Mouse (Mus musculus): ENCODE measurements around the gene Lmna.

Gene Lmna

DNA sequence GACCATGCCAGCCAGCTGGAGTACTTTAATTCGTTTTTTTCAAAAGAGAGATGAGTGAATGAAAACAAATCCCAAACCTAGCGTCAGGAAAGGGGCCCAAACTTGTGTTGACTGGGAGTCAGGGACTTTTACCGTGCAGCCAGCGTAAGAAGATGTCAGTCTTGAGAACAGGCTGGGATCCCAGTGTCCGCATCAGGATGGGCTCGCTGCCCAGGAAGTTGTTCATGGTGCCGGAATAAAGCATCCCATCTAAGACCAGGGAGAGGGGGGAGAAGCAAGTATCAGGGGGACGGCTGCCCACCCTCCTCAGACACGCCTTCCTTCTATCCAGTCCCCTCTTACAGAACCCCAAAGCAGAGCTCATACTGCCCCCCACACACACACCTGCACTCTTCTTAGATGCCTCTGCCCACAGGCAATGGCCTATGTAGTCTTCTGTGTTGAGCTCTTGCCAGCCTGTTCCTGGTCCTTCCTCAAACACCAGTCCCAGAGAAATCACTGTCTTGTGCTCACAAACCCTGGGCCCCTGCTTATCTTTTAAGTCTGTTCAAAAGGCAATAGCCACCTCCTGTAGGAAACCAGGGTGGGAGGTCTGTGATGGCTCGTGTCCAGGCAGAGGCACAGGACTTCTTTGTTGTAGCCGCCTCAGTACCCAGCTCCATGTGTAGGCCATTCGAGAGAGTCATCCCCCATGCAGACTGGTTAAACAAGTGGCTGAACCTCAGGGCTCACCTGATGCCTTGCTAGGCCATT, 59.2 kb downstream of the Lmna start:
- DNase-seq (ENCODE audit: extremely low read depth, insufficient read length, low spot score), result no peak

DNA sequence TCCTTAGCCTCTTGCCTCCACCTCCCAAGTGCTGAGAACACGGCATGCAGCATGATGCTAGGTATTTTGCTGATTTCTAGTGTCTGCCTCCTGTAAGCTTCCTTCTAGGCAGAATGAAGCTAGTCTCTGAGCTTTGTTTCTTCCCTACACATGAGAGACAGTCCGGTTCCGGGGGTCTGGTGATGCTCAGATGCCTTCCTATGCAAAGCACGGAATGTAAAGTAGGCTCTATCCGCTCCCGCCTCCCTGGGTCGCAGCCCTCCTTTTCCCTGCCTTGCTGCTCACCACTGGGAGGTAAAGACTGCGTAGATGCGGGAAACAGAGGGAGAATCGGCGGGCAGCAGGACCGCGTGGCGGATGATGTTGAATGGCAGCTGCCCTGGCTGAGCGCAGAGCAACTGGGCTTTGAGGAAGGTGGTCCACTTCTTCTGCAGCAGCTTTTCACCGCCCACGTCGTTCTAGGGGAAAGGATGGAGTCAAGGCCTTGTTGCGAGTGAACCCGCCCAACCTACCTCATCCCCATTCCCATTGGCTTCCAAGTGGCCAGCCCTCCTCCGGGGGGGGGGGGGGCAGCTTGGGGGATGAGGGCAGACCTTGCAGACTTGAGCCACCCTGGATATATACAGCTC, 60.2 kb downstream of the Lmna start:
- DNase-seq (ENCODE audit: extremely low read depth, insufficient read length, low spot score), result no peak

DNA sequence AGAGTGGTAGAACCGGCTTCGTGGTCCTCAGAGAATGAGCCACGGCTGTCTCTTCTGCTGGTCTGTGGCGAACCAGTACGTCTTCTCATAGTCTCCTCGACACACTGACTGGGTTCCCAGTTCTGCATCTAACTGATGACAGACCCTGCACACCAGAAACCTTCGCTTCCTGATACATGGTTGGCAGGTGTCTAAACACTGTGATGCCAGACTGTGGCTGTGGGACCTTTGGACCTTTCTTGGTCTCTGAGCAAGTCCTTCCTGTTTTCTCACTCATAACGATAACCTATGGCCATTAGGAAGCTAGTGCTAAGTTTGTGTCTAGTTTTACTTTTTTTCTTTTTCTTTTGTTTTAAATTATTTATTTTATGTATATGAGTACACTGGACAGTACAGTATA, 61.3 kb downstream of the Lmna start:
- no peak for DNase-seq (ENCODE audit: extremely low read depth, insufficient read length, low spot score)

DNA sequence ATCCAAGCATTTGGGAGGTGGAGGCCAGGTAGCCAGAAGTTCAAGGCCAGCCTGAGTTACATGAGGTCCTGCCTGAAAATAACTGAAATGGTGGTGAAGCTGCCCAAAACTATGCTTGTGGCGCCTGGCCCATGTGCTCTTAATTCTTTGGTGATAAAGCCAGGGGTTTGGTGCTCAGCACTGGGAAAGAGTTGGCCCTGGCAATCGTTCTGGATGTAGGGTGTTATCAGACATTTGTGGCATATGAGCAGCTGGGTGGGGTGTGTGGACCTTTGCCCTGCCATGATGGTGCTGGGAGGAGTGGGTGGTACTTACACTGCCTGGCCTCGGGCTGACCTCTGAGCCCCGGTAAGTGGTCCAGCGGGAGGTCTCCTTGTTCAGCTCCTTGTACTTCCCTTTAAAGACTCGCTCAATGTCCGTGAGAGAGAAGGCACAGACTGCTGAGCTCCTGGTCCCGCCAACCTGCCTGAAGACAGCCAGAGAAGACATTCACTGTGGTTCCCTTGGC, 62.0 kb downstream of the Lmna start:
- no peak for DNase-seq (ENCODE audit: extremely low read depth, insufficient read length, low spot score)

DNA sequence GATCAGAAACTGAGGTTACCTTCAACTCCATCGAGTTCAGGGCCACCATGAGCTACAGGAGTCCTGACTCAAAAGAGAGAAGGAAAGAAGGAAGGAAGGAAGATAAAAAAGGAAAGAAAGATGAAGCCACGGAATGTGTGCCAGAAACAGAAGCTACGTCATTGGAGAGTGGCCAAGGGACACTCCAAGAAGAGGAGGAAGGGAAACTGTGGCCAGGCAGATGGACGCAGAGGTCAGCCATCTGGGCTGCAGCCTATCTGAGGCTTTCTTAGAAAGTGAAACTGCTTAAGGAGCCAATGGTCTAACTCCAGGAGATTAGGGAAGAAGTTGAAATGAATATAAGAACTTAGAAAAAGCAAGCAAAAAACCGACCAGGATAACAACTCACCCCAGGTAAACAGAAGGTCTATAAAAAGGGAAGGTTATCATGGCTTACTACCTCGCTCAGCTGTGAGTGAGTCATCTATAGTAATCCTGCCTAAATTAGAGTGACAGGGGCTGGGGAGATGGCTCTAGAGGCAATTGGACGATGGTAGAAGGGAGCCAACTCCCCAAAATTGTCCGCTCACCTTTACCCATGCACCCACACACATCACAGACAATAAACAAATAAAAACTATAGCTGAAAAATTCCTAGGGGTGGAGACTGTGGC, 63.2 kb downstream of the Lmna start:
- no peak for DNase-seq (ENCODE audit: extremely low read depth, insufficient read length, low spot score)

DNA sequence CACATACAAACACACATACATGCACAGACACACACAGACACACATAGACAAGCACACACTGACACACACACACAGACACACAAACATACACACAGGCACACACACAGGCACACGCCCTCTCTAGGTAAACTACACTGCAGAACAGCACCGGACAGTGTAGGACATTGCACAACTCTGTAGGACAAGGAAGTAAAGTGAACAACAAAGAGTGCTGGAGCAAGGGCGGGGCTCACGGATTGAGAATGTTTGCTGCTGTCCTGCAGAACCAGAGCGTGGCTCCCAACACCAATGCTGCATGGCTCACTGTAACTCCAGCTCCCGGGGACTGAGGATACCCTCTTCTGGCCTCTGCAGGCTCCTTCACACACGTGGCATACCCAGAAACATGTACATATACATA, 66.9 kb downstream of the Lmna start:
- DNase-seq (ENCODE audit: extremely low read depth, insufficient read length, low spot score), result no peak

DNA sequence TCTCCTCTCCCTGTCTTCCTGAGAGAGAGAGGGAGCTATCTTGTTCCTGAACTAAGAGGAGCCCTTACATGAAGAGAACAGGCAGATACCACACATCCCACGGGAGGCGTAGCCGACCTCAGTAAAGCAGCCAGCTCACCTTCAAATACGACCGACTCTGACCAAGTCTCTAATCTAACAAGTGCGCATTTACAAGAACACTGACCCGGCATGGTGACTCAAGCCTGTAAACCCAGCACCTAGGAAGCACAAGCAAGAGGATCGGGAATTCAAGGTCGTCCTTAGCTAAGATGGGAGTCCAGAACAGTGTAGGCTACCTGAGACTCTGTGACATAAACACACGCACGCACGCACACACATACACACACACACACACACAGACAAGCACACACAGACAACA, 67.3 kb downstream of the Lmna start:
- DNase-seq (ENCODE audit: extremely low read depth, insufficient read length, low spot score), result no peak

DNA sequence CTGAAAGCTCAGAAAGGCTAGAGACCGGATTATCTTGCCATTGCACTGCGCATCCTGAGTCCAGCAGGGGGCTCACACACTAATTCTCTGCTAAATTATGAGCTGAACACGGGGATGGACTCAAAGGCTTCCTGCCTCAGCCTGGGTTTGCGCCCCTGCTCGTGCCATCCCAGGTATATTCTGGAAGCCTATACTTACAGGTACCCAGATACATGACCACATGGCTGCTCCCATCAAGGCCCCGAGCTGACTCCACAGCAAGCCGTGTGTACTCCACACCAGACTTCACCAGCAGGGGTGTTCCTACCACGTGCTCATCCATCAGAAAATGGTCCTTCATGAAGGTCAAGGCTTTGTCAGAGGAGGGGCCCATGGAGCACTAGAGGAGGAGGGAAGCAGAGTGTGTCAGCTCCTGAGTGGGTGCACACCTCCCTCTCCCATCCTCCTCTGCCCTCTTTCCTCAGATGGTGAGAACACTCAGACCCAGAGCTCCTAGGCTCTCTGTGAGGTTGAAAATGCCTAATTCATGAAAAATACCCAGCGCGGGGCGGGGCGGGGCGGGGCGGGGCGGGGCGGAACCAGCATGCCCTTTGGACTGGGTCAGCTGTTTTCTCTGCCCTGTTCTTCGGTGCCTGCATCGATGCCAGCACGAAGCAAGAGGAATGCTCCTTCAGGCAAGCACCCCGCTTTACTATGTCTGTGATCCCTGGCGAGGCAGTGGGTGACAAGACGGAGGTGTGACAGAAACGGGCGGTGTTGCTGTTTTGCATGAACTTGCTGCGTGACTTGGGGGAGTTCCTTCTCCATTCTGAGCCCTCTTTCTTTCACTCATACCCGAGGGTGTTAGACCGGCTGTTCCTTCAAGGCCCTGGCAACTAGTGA, 69.0 kb downstream of the Lmna start:
- peak; percentile 64 for DNase-seq (ENCODE audit: extremely low read depth, insufficient read length, low spot score)

DNA sequence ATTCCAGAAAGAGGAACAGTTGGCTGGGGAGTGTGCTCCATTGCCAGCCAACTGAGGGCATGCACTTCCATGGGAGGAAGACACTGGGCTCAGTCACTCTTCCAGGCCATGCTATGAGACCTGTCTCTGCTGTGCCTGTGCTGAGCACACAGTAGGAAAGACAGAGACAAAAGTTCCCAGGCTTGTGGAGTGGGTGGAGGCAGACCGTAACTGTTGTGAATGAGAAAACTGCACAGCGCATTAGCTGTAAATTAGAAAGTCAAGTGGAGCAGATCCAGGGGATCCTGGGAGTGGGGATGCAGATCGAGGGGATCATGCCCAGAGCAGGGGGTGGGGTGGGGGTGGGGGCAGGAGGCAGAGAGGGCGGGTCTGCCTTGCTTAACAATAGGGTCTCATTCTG, 70.2 kb downstream of the Lmna start:
- DNase-seq (ENCODE audit: extremely low read depth, insufficient read length, low spot score), result no peak

DNA sequence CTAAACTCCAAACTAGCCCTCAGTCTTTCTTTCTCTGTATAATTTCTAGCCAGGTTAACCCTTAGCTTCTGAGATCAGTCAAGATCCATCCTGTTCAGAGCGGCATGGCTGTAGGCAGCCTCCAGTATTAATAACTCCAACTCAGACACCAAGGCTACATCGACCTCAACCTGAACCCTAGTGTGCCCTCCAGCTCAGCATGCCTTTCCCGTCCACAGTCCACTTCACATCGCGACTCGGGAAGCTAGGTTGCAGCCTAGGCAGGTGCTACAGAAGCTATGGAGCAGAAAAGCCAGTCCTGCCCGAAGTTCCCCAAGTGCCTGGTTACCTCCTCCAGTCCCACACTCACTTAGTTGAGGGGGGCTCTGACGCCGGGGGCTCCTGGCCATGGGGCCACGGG, 72.3 kb downstream of the Lmna start:
- DNase-seq (ENCODE audit: extremely low read depth, insufficient read length, low spot score), result no peak

DNA sequence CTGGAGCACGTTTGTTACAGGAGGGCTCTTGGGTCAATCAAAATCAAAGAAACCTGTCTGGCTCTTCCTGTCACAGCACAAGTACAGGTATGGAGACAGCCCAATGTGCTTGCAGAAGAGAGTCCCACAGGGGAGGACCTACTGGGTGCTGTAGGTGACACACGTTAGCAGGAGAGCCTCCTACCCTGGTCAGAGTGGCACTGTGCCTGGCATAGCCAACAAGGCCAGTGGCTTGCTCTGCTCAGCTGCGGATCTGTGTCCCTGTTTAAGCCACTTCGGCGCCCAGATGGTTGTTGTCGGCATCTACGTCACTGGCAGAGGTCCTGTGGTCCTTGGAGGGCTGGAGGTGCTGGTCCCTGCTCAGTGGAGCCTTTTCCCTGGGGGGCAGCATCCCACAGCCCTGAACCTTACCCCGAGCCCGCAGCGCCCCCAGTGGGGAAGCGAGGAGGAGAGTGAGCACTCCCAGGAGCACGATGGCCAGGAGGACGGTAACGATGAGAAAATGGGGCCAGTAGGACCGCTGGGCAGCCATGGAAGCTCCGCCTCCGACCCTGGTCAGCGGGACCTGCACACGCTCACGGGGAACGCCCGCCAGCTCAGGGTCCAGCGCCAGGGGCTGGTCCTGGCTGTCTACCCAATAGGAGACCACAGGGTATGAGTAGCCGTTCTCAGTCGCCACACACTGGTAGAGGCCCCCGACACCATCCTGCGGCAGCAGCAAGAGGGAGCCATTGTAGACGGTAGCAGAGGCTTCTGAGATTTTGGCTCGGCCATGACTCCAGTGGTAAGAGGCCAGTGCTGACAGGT, 73.2 kb downstream of the Lmna start:
- DNase-seq (ENCODE audit: extremely low read depth, insufficient read length, low spot score), result no peak

DNA sequence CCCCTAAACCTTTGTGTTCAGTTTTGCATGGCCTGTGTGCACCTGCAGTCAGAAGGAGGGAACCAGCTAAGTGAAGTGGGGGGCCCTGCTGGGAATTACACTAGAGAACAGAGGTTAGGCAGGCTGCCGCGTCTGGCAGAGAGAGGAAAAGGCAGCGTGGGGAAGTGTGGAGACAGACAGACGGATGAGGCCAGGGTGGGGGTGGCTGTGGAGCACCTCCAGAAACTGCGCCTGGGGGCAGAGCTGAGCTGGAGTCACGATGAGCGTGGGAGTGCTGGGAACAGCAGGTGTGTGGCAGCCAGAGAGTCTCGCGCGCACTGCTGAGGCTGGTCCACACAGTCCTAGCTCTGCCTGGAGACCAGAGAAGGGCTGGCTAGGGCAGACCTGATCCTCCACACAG, 74.2 kb downstream of the Lmna start:
- DNase-seq (ENCODE audit: extremely low read depth, insufficient read length, low spot score), result no peak
